Mouse (Mus musculus) lung, postnatal 0 days (tissue): ENCODE data around the gene Pfkp. TPM values are rescaled to one million over a fixed set of nuclear protein-coding genes. Genes with fewer than 3 reads are reported as not detected.
A peak's percentile ranks its signal among the peaks of the same experiment; 100 is the strongest.

ENCODE experiments used
- ATAC-seq: fragments of 200-750 bp; cut with Nextera tagmentation; 2 replicates; pipeline ENCODE4 v1.8.0; 2017; ENCODE audit warnings: moderate library complexity
- DNase-seq: peaks from one replicate; pipeline ENCODE4 v3.0.0-alpha.2; 2016; ENCODE audit warnings: low spot score
- H3K27ac ChIP-seq: fragments of 300-500 bp; sonication (generic); 2 replicates; pipeline ENCODE4 v1.5.1; 2014; ENCODE audit warnings: antibody characterized with exemption, mild to moderate bottlenecking, low read length, mixed read lengths
- H3K27me3 ChIP-seq: fragments of 300-500 bp; sonication (generic); replicated peaks from 2 replicates; pipeline ENCODE4 v1.6.1; 2014; ENCODE audit warnings: low read length, mixed read lengths; ENCODE audit not compliant: insufficient read depth
- H3K36me3 ChIP-seq: fragments of 300-500 bp; sonication (generic); 2 replicates; pipeline ENCODE4 v1.6.1; 2014; ENCODE audit warnings: low read length, mixed read lengths; ENCODE audit not compliant: insufficient read depth
- H3K4me1 ChIP-seq: fragments of 300-500 bp; sonication (generic); 2 replicates; pipeline ENCODE4 v1.6.1; 2014; ENCODE audit warnings: antibody characterized with exemption, low read depth, low read length, mixed read lengths; ENCODE audit not compliant: insufficient read depth
- H3K4me2 ChIP-seq: fragments of 300-500 bp; sonication (generic); replicated peaks from 2 replicates; pipeline ENCODE4 v1.6.1; 2014; ENCODE audit warnings: low read depth, mild to moderate bottlenecking, low read length, moderate library complexity, mixed read lengths
- H3K4me3 ChIP-seq: fragments of 300-500 bp; sonication (generic); 2 replicates; pipeline ENCODE4 v1.5.1; 2014; ENCODE audit warnings: low read depth, low read length
- H3K9ac ChIP-seq: fragments of 300-500 bp; sonication (generic); replicated peaks from 2 replicates; pipeline ENCODE4 v1.6.1; 2014; ENCODE audit warnings: low read depth, mild to moderate bottlenecking
- H3K9me3 ChIP-seq: fragments of 300-500 bp; sonication (generic); 2 replicates; pipeline ENCODE4 v1.6.1; 2016; ENCODE audit warnings: low read length, mixed read lengths
- CTCF ChIP-seq: IDR thresholded peaks from 2 replicates; pipeline ENCODE4 v1.5.1; 2016; ENCODE audit warnings: antibody characterized with exemption, mild to moderate bottlenecking
- EP300 ChIP-seq: IDR thresholded peaks from 2 replicates; pipeline ENCODE4 v1.6.1; 2016; ENCODE audit warnings: antibody characterized with exemption, mild to moderate bottlenecking, control low read depth
- WGBS: fragments of 180-500 bp; shearing (Covaris S2); extraction: QIAGEN DNeasy Blood & Tissue Kit; methylation state at CpG from one replicate; pipeline ENCODE4 v1.1.7; 2014; 5-methylcytosine and 5-hydroxymethylcytosine counted together
- polyA plus RNA-seq: library from polyadenylated mRNA; unstranded; fragments of >200 nt; fragmentation: Nextera tagmentation; extraction: Ambion mirVana; gene quantifications from 2 replicates; pipeline ENCODE4 v1.2.1, GENCODE M21; 2015

The Pfkp gene
- polyA plus RNA-seq, 1 experiment from 2014 or later, result 23.1 TPM

DNA sequence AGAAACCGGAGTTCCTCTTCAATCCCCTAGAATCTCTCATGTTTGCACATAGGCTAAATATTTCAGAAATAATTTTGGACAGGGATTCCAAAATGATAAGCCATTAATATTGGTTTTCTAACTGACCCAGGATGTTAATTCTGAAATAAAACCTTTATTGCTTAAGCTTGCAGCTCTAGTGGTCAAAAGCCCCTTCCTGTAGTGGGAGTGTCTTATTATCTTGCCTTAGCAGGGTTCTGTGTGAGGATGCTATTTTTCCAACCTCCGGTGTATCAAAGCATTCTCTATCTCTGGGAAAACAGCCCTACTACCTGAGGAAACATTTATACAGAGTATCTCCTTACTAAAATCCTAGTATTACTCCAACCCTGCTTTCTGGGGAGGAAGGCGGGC lies 1.9 kb downstream of the Pfkp start:
- H3K9ac ChIP-seq, result no peak overlapping the region; the same call in 1 of the 2 replicates
- H3K4me3 ChIP-seq, result peak overlapping the region; percentile 55
- no peaks in the 10 kb centered on the region for H3K9me3 ChIP-seq
- no peak overlapping the region for H3K27ac ChIP-seq
- peaks cover 7% of the 10 kb centered on the region; the same call in 1 of the 2 replicates for H3K4me1 ChIP-seq
- no peak for DNase-seq
- peak overlapping the region; percentile 95 for H3K4me2 ChIP-seq
- TF ChIP-seq CTCF, result no peak
- TF ChIP-seq EP300, result no peak
- no peaks in the 10 kb centered on the region for H3K36me3 ChIP-seq
- 53% methylated on average over 3 of the region's 3 CpGs for WGBS
- ATAC-seq, result no peak
- H3K27me3 ChIP-seq, result no peaks in the 10 kb centered on the region

DNA sequence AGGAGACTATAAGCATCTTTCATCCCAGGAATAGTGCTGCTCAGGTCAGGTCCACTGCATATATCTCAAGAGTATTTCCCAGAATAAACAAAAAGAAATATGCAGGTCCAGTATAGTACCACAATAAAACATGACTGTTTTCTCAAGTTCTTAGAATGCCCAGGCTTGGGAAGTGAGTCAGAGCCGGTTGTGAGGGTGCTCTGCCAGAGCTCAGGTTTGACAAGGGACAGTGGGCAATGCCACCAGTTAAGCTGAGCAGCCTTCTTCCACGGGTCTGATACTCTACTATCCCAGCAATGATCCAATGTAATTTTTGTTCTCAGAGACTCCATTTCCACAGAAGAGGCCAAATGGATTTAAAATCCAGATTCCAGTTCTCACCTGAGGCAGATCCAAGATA lies 2.3 kb downstream of the Pfkp start:
- no peak for DNase-seq
- Histone ChIP-seq H3K4me1 (peaks cover 7% of the 10 kb centered on the region; the same call in 1 of the 2 replicates), H3K27me3 (no peaks in the 10 kb centered on the region), H3K9me3 (no peaks in the 10 kb centered on the region), H3K4me3 (no peak overlapping the region), H3K36me3 (no peaks in the 10 kb centered on the region), H3K4me2 (no peak overlapping the region), H3K9ac (no peak overlapping the region), H3K27ac (no peak overlapping the region)
- 61% methylated on average over 2 of the region's 2 CpGs for WGBS
- no peak for TF ChIP-seq EP300
- no peak for TF ChIP-seq CTCF
- no peak for ATAC-seq

DNA sequence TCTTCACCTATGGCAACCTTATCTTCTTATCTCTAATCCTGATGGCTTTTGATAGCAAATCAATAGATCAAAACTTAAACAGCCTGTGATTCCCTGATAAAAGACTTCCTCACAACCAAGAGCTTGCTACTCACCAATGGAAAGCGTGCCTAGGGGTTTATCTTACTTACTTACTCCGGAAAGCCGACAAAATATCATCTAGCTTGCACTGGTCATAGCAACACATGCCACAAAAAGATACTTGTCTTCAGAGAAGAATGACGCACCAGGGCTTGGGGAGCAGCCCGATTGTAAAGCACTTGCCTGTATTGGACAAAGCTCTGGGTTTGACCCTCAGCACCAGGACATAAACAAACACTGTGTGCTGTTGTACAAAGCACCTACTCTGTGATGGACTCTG lies 4.6 kb downstream of the Pfkp start:
- H3K9ac ChIP-seq, result no peak overlapping the region
- DNase-seq (no peak), ATAC-seq (no peak)
- no peak for TF ChIP-seq EP300
- no peak for TF ChIP-seq CTCF
- H3K4me3 ChIP-seq, result no peak overlapping the region
- WGBS, result 74% methylated on average over 5 of the region's 5 CpGs
- peaks cover 7% of the 10 kb centered on the region; the same call in 1 of the 2 replicates for H3K4me1 ChIP-seq
- H3K4me2 ChIP-seq, result no peak overlapping the region
- H3K36me3 ChIP-seq, result no peaks in the 10 kb centered on the region
- H3K27me3 ChIP-seq, result no peaks in the 10 kb centered on the region
- no peaks in the 10 kb centered on the region for H3K9me3 ChIP-seq
- H3K27ac ChIP-seq, result no peak overlapping the region

DNA sequence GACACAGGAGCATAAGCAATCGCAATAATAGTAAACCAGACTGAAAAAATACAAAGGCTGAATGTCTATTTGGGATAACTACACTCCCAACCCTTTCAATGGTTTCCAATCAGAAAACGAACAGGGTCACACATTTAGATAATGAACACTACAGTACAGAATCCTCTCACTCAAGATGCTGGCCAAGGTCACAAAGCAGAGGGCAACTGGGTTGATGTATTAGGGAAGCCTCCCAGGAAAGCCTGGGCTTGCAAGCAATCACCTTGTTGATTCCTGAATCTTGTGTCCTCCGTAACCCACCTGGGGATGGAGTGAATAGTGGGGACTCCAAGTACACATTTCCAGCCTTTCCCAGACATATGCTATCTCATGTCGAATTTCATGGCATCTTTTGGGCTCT lies 5.6 kb downstream of the Pfkp start:
- H3K4me2 ChIP-seq, result no peak overlapping the region
- H3K36me3 ChIP-seq, result no peaks in the 10 kb centered on the region
- H3K9me3 ChIP-seq, result no peaks in the 10 kb centered on the region
- DNase-seq, result no peak
- WGBS, result 87% methylated on average over 4 of the region's 4 CpGs
- no peak overlapping the region for H3K9ac ChIP-seq
- peaks cover 2% of the 10 kb centered on the region; the same call in 1 of the 2 replicates for H3K4me1 ChIP-seq
- no peaks in the 10 kb centered on the region for H3K27me3 ChIP-seq
- no peak for TF ChIP-seq CTCF
- no peak for TF ChIP-seq EP300
- no peak for ATAC-seq
- H3K4me3 ChIP-seq, result no peak overlapping the region
- H3K27ac ChIP-seq, result no peak overlapping the region

DNA sequence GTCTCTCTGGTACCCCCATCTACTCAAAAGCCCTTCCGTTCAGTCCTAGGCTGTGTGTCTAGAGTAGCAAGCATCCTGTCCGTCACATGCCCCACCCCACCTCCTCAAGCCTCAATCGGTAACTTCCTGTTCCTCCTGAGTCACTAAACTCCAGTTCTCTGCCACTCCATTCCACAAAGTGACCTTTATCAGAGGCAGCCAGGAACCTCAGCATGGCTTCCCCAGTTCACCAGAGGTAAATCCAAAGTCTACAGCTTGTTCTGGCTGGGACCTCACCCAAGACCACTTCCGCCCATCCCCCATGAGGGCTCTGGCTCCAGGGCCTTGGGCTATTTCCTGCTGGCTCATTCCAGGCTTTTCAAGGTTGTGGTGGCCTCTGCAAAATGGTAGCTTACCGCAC lies 6.1 kb downstream of the Pfkp start:
- Histone ChIP-seq H3K9me3 (no peaks in the 10 kb centered on the region), H3K4me1 (no peaks in the 10 kb centered on the region), H3K4me3 (no peak overlapping the region), H3K27ac (no peak overlapping the region), H3K9ac (no peak overlapping the region), H3K27me3 (no peaks in the 10 kb centered on the region), H3K4me2 (no peak overlapping the region), H3K36me3 (no peaks in the 10 kb centered on the region)
- ATAC-seq (no peak), DNase-seq (no peak)
- TF ChIP-seq EP300 (no peak), CTCF (no peak)
- 68% methylated on average over 5 of the region's 5 CpGs for WGBS

GRCm38 (mm10) chr13:6641497-6641896 lies 7.1 kb downstream of the Pfkp start:
- Histone ChIP-seq H3K4me3 (no peak overlapping the region), H3K9me3 (no peaks in the 10 kb centered on the region), H3K36me3 (no peaks in the 10 kb centered on the region), H3K4me2 (no peak overlapping the region), H3K4me1 (no peaks in the 10 kb centered on the region), H3K27ac (no peak overlapping the region), H3K9ac (no peak overlapping the region), H3K27me3 (no peaks in the 10 kb centered on the region)
- DNase-seq (no peak), ATAC-seq (no peak)
- WGBS, result 81% methylated on average over 1 of the region's 1 CpGs
- TF ChIP-seq CTCF (no peak), EP300 (no peak)

GRCm38 (mm10) chr13:6639507-6640030 lies 9.0 kb downstream of the Pfkp start:
- H3K27me3 ChIP-seq, result no peaks in the 10 kb centered on the region
- no peak overlapping the region for H3K4me3 ChIP-seq
- no peak overlapping the region for H3K27ac ChIP-seq
- ATAC-seq (no peak), DNase-seq (peak; percentile 22)
- H3K36me3 ChIP-seq, result no peaks in the 10 kb centered on the region
- H3K9ac ChIP-seq, result no peak overlapping the region
- H3K9me3 ChIP-seq, result no peaks in the 10 kb centered on the region
- no peak for TF ChIP-seq EP300
- no peak for TF ChIP-seq CTCF
- no peaks in the 10 kb centered on the region for H3K4me1 ChIP-seq
- no peak overlapping the region for H3K4me2 ChIP-seq
- 48% methylated on average over 5 of the region's 5 CpGs for WGBS
